Mouse (Mus musculus): Measurements from ENCODE around the gene 4931440F15Rik.
A peak's percentile ranks its signal among the peaks of the same experiment; 100 is the strongest.
"Not testable (repeated sequence)": the region's sequence is repeated elsewhere in the genome, so short reads cannot be mapped to it uniquely, and the experiment has no call there.

4931440F15Rik gene

GRCm38 (mm10) chr11:29825271-29825718, at the start of gene 4931440F15Rik:
4931440F15Rik (minus strand) TSS chr11:29825668.
- not testable (repeated sequence) for DNase-seq

GRCm38 (mm10) chr11:29874781-29875180, 49.3 kb upstream of the 4931440F15Rik start:
- not testable (repeated sequence) for DNase-seq

DNA sequence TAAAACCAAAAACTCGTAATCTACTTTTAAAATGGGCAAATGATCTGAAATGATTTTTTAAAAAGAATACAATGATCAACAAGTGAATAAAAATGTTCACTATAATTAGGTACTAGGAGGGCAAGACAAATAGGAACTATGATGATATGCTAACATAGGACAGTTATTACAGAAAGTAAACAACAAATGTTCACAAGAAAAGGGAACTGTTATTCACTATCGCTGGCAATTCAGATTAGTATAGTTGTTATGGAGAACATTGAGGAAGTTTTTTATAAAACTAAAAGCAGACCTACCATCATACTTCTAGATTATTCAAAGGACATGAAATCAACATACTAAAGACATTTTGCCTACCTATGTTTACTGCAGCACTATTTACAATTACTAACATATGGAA, 44.7 kb upstream of the 4931440F15Rik start:
- no peak for DNase-seq

DNA sequence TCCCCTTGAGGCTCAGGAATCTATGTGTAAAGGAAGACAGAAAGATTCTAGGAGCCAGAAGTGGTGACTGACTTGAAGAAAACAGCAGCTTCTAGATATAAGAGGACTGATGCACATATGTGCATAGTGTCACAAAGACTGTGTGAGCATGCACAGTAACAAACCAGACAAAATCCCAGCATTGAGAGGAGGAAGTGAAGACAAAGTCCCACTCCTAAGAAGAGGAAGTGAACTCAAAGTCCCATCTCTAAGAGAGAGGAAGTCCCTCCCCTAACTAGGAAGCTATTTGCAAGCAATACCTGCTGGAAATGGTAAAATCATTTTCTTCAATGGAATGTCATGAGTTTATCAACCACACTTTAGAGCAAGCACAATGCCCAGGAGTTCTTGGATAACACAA, 38.8 kb upstream of the 4931440F15Rik start:
- no peak for DNase-seq

DNA sequence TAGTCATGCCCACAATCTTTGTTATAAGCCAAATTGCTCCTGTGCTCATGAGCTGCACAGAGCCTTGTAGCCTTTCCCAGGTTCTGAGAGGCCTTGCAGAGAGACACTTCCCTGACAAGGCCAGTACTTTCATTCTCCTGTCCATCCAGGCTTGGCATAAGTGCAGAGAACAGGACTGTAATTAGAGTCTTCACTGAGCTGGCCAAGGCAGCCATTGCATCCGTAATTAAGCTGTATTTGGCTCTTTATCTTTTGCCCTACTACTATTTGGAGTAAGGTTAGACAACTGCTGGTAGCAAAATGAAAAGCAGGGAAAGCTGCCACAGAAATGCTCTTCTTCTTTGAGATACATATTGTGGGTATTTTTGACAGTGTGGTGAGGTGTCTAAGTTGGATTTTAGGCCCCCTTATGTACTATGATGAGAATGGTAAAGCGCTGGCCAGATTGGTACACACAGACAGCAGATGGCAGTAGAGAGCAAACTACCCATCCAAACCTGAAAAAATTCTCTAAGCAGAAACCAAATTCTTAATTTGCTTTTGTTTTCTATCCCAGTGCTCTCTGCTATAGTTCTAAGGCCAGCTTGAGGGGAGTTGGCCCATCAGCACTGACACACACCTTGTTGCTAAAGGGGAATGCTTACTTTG, 36.4 kb upstream of the 4931440F15Rik start:
- DNase-seq = peak; percentile 52

- no peak for DNase-seq
Observed at GRCm38 (mm10) chr11:29861040-29861439, 35.6 kb upstream of the 4931440F15Rik start.

DNA sequence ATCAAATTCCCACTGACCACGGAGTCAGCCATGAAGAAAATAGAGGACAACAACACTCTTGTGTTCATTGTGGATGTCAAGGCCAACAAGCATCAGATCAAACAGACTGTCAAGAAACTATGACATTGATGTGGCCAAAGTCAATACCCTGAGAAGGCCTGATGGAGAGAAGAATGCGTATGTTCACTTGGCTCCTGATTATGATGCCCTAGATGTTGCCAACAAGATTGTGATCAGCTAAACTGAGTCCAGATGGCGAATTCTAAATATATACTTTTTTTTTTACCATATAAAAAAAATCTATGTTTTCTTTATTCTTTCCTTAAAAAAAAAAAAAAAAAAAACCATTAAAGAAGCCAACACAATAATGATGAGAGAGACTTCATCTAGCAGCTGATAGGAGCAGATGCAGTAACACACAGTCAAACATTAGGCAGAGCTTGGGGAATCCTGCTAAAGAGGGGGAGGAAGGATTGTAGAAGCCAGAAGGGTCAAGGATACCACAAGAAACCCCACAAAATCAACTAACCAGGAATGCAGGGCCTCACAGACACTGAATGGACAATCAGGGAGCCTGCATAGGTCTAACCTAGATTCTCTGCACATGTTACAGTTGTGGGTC, 15.2 kb upstream of the 4931440F15Rik start:
- DNase-seq = no peak

- peak; percentile 54 for DNase-seq
Observed at GRCm38 (mm10) chr11:29839781-29840180, 14.3 kb upstream of the 4931440F15Rik start.

- DNase-seq = no peak
Observed at GRCm38 (mm10) chr11:29837066-29837465, 11.6 kb upstream of the 4931440F15Rik start.

DNA sequence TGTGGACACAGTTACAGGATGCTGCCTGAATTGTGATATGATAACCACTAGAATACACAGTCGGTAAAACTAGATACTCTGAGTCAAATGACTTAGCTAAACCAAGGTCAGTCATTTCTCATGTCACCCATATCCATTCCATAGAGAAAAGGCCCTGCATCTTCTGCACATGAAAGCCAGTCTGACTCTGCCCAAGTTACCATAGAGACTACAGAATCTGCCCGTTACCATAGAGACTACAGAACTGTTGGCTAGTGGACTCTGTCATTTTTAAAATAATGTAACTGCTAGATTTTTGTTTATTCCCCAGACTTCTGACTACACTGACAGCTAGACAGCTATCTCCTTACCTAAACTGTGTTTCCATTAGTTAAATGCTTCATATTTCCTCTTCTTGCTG, 2.3 kb upstream of the 4931440F15Rik start:
- no peak for DNase-seq

DNA sequence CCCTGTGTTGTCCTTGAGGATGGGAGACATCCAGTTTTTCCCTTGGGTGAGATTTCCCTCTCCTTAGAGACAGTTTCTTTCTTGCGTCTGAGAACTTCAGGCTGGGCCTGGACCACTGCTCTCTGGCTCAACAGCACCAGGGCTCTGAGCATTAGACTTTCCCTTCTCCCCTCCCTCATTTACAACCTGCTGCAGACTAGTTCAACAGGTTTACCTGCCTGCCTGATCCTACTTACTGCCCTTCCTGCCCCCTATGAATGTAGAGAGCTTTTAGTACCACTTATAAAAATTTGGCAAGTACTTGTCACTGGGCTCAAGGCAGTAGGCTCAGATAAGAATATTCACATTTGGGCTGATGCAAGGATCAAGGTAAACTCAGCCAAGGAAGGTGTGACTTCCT, 533 bp upstream of the 4931440F15Rik start:
- peak; percentile 42 for DNase-seq

DNA sequence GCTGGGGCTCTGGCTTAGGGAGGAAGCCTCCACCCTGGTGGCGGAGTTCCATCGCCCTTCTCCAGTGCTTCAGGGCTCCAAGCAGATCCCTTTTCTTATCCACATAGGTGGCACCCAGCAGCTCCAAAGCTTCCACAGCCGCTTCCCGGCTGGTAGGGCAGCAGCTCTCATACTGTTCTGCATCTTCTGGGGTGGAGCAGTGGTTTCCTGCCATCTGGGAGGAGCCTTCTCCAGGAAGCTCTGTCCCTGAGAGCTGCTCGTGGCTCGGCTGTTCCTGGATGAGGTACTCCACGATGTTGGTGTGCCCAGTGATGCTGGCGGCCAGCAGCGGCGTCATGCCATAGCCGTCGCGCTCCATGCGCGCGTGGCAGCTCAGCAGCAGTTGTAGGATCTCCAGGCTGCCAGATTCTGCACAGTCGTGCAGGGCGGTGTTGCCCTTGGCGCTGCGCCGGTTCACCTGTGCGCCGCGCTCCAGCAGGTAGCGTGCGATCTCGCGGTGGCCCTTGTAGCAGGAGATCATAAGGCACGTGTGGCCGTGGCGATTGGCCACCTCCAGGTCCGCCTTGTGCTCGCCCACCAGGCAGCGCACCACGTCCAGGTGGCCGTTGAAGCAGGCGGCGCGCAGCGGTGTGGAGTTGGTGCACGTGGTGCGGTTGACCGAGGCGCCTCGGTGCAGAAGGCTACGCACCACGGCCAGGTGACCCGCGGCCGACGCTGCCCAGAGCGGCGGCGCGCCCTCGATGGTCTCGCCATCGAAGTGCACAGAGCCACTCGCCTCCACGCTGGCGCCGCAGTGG, 796 bp downstream of the 4931440F15Rik start:
- peak; percentile 26 for DNase-seq

DNA sequence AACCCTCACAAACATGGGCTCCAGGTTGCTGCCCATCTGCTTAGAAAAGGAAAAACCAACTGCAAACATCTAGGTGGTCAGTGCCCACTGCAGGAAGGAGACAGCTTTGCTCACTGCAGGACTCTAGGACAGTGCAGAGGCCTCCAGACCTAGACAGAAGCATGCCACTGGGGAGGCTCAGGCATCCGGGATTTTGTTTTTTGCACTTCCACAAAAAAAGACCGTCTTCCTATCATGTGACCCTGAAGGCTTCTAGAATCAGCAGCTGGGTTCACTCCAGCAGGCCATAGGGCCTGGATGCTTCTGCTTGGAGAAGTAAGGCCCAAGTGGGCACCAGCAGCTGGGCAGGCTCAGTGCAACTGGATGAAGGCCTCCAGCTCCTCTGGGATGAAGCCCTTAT, 2.3 kb downstream of the 4931440F15Rik start:
- DNase-seq = no peak

DNA sequence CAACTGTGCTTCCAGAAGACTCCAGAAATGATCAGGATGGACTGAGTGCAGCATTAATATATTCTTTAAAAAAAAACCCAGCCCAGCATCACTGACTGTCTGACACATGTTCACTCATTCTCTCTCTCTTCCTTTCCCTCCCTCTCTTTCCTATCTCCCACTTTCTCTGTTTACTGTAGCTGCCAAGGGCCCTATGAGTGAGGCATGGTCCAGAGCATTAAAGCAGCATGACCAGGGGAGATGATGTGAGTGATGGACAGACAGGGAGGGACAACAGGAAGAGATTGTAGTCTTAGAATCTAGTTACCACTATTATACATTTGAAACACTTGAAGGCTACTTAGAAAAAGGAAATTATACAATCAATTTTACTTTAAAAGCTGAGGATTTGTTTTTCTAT, 9.8 kb downstream of the 4931440F15Rik start:
- no peak for DNase-seq

DNA sequence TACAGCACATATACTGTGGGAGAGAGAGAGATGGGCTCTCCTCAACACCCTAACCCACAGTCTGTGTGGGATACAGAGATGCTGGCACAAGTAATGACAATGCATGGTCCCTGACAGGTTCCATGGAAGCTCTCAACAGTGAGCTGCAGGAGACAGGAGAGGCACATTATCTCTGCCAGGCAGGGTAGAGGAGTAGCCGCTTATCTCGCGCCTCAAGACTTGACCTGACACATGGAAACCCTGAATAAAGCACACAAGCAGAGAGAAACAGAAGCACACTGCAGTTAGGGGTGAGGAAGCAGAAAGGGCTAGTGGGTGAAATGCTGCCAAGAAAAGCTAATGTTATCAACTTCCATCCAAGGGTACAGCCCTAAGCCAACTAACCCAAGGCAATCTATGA, 10.2 kb downstream of the 4931440F15Rik start:
- DNase-seq = no peak

GRCm38 (mm10) chr11:29813267-29813666, 12.2 kb downstream of the 4931440F15Rik start:
- no peak for DNase-seq

- no peak for DNase-seq
Observed at GRCm38 (mm10) chr11:29812475-29812874, 13.0 kb downstream of the 4931440F15Rik start.

- DNase-seq = no peak
Observed at GRCm38 (mm10) chr11:29810324-29810723, 15.1 kb downstream of the 4931440F15Rik start.

DNA sequence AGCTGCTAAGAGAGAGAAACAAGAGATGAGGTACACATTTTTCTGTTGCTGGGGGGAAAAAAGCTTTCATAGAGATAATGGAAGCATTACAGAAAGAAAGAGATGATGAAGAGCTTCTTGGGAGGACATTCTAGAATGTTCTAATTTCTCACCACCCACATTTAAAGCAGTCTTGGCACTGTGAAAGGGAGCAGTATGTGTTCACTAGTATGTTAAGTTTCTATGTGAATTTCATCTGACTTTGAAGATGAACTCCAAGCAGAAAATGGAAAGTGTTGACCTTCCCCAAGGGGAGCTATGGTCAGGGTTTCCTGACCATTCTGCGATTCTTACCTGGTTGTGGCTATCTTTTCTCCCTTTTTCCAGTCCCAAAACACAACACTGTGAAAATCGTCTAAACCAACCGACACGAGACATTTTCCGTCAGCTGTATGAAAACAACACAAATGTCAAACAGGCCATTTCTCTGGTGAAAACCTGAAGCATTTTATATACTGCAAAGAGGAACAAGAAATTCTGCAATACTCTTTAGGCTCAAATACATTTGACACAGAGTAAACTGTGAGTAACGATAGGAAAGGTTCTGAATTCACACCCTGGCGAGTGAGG, 16.4 kb downstream of the 4931440F15Rik start:
- no peak for DNase-seq

GRCm38 (mm10) chr11:29808173-29808980, 17.1 kb downstream of the 4931440F15Rik start:
- DNase-seq = peak; percentile 65

DNA sequence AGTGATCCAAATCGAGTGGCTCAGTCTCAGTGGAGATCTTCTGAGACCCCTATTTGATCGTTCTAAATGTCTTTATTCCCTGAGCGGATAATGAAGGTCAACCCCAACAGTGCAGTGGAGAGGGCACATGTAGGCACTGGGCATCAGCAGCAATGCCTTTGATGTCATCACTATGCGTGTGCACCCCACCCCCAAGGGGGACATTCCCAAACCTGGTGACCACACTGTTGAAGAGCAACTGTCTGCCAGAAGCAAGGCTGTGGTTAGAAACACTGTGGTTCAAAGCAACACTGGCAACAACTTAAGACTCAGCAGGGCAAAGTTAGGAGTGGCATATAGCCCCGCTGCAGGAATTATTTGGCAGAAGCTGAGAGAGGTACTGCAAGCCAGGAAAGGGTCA, 18.1 kb downstream of the 4931440F15Rik start:
- DNase-seq = no peak

Measured in lung, postnatal 36 days (tissue).